Mouse (Mus musculus): ENCODE measurements at regions not wholly inside any gene's neighbourhood (a gene's known extent, or its start where the extent isn't known, plus 50 kb on each side); places are given as distances from the start of the nearest gene placed in this dataset.

DNA sequence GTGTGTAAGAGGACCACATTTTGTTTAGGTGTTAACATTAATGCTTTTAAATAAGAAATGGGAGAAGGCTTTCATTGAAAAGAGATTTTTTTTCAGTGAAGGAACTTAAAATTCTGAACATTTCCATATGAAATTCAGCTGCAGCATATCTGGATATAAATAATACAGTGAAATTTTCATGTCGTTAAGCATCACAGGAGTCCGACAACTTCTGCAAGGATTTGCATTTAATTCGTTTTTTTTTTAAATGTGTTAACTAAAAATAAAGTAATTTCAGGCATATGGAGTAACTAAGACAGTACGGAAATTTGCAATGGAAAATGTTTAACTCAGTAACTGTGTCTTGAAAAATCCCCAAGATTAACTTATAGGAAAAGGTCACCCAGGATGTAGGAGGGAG, 351.5 kb downstream of the Phkb start:
- TF ChIP-seq CTCF (IDR thresholded peaks at IDR 0.05; ENCODE audit: extremely low read depth, insufficient read length, insufficient replicate concordance, low read depth, low read length) (no peak), POLR2A (IDR thresholded peaks at IDR 0.05; ENCODE audit: low read depth, low read length) (no peak)

Data from small intestine, adult 2 months (tissue).